Mouse (Mus musculus) kidney, postnatal 10 days (tissue): Measurements from ENCODE around the gene Tnnt3.
A peak's percentile ranks its signal among the peaks of the same experiment; 100 is the strongest.

Experiments used
- DNase-seq: peaks from one replicate; pipeline ENCODE4 v3.0.0; 2021; ENCODE audit warnings: mixed read lengths

Tnnt3 gene

GRCm38 (mm10) chr7:142476795-142477452 lies 21.7 kb upstream of the Tnnt3 start:
- DNase-seq = no peak

GRCm38 (mm10) chr7:142478001-142478400 lies 20.6 kb upstream of the Tnnt3 start:
- DNase-seq = no peak

- no peak for DNase-seq
These were observed 20.1 kb upstream of the Tnnt3 start for GRCm38 (mm10) chr7:142478574-142478973.

GRCm38 (mm10) chr7:142479307-142479706 lies 19.3 kb upstream of the Tnnt3 start:
- no peak for DNase-seq

DNA sequence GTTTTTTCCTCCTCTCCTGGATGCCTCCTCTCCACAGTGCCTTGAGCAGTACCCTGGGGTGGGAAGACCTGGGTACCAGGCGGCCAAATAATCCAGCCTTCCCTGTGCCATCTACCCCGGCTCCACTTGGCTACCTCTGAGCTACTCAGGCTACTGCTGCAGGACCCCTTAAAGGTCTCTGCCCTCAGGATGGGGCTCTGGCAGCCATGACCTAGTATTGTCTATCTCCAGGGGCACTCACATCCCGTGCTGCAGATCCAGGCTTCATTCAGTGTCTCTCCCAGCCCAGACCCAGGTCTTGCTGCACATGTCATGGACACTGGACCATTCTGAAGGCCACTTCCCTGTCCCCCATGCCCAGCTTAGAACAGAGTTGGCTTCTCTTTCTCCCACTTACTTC lies 18.8 kb upstream of the Tnnt3 start:
- DNase-seq = no peak

DNA sequence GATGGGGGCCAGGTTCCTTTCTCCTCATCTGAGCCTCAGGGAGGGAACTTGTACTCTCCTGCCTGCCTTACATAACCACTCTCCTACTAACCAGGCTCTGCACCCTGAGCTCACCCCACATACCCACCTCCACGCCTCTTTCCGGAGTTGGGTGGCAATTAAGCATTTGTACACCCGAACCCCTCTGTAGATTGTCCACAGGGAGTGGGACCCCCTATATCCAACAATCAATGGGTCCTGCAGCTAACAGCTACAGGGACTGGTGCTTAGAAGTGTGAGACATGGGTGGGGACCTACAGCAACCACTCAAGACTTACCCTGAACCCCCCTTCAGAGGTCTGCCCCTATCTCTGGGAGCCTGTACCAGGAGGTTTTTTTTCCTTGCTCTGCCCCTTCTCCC lies 18.0 kb upstream of the Tnnt3 start:
- no peak for DNase-seq

DNA sequence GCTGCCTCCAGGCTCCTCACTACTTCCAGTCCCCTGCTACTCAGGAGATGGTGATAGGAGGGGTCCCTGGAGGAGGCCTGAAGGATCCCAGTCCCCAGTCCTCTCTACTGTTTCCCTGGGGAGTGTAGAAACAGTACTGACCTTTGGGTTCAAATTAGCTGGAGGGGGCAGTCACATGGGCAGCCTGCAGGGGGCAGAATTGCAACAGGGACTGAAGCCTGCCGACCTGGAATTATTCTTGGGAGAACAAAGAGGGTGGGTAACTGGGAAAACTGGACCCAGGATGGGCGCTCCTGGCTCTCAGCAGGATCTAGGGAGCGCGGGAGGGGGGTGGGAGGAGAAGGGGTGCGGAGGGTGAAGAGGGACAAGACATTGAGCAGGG lies 17.5 kb upstream of the Tnnt3 start:
- DNase-seq = peak; percentile 78

DNA sequence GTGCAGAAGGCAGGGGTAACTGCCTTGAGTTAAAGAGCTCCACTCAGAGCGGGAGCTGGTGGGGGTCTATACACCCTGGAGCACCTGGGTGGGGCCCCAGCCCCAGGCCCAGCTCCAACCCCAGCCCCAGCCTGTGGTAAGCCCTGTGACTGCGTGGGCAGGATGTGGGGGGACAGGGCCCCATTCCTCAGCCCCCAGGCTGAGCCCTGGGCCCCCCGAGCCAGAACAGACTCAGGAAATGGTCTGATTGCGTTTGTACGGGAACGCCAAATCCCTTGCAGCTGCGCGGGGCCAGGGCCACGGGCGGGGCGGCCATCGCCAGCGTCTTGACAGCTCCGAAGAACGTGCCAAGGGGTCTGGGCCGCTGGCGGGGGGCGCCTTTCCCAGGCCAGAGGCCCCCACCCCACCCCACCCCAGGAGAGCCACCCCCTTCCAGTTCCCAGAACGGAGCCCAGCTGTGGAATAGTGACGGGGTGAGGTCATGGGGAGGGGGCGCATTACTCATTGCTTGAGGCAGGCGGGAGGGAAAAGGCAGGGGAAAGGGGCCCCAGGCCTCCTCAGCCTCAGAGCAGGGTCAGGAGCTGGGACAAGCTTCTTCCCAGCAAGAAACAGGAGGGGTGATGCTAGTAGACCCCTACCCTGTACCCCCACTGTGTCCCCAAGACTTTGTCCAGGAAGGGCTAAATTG lies 16.9 kb upstream of the Tnnt3 start:
- DNase-seq = peak; percentile 78

GRCm38 (mm10) chr7:142482256-142482609 lies 16.4 kb upstream of the Tnnt3 start:
- DNase-seq = peak; percentile 49

- DNase-seq = no peak
These were observed 15.5 kb upstream of the Tnnt3 start for GRCm38 (mm10) chr7:142483136-142483535.

GRCm38 (mm10) chr7:142484780-142485179 lies 13.9 kb upstream of the Tnnt3 start:
- DNase-seq = no peak

DNA sequence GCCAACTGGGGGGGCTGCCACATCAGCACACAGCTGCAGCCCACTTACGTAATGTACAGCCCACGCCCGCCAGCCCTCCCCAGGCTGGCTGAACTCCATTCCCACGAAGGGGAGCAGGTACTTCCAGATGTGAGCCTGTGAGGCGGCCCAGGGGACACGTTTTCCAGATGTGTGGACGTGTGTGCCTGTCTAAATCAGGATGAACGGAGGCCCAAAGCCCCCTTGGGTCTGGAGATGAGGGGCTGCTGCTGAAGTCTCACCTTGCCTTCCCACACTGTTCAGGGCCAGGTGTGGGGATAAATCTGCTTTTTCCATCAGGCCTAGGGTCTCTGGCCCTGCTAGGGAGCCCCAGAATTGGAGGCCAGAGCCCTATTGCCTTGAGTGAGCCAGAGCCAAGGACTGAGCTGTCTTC lies 11.9 kb upstream of the Tnnt3 start:
- DNase-seq = no peak

GRCm38 (mm10) chr7:142487341-142487859 lies 11.2 kb upstream of the Tnnt3 start:
- peak; percentile 62 for DNase-seq

GRCm38 (mm10) chr7:142488053-142488452 lies 10.6 kb upstream of the Tnnt3 start:
- no peak for DNase-seq

GRCm38 (mm10) chr7:142493535-142493934 lies 5.1 kb upstream of the Tnnt3 start:
- no peak for DNase-seq

GRCm38 (mm10) chr7:142496158-142496557 lies 2.5 kb upstream of the Tnnt3 start:
- no peak for DNase-seq

- DNase-seq = no peak
These were observed 1.8 kb upstream of the Tnnt3 start for GRCm38 (mm10) chr7:142496800-142497199.

- peak; percentile 51 for DNase-seq
These were observed 861 bp upstream of the Tnnt3 start for GRCm38 (mm10) chr7:142497775-142498174.

DNA sequence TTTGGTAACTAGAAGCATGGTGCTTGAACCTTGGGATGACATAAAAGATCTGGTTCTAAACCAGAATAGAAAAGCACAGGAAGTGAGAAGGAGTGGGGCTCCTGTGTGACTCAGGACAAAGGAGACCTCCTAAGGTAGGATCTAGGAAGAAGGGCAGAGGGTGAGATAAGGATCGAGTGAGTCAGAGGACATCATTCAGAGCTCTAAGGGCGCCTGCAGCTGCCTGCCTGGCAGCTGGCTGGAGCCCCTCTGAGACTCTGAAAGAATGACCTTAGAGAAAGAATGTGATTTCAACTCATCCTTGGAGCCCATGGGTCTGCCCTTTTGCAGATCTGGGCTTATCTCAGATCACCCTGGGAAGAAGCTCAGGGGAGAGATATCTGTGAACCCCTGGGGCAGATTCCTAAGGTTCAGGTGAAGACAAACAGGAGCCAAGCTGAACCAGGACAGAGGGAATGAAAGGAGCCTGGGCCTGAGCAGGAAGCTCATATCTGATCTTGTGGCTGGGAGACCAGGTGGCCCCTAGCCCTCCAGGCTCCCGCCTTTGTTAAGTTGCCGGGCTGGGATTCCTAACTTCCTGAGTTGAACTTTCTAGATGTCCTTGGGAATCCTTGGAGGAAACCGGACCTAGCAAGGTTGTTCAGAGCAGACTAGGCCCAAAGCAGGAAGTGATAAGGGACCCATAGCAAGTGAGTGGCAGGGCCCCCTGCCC lies 530 bp downstream of the Tnnt3 start:
- no peak for DNase-seq

DNA sequence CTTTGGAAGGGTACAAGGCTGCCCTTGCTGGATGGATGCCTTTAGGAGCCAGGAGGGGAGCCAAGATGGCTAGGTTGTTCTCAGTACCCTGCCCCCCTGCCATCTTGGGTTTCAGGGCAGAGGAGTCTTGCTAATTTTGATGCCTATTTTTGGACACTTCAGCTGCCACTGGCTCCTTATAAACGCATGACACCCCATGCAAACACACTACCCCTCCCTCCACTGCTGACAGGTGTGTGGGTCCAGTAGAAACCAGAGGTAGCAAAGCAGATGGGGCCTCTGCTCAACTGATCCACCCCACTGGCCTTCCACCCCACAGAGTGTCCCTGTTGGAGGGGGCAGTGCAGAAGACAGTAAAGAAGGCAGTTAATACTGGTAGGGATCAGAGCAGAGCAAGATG lies 1.4 kb downstream of the Tnnt3 start:
- no peak for DNase-seq

GRCm38 (mm10) chr7:142503206-142503605 lies 4.6 kb downstream of the Tnnt3 start:
- DNase-seq = no peak

- DNase-seq = no peak
These were observed 7.3 kb downstream of the Tnnt3 start for GRCm38 (mm10) chr7:142505942-142506341.

GRCm38 (mm10) chr7:142506501-142506900 lies 7.9 kb downstream of the Tnnt3 start:
- no peak for DNase-seq

DNA sequence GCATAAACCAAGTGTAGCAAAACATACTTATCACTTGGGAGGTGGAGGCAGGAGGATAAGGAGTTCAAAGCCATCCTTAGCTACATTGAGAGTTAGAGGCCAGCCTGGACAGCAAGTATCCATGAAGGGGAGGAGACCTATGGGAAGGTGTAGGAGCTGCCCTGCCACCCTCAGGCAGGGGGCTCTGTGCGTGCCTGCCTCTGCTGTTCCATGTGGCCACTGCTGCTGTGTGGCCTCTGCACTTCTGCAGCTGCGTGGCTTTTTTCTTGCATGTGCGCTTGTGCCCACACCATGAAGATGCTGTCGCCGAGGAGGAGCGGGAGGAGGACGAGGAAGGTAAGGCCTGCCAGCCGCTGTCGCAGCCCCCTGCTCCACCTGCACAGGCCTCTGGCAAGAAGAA lies 8.8 kb downstream of the Tnnt3 start:
- no peak for DNase-seq
